Mouse (Mus musculus) adrenal gland, postnatal 14 days (tissue): ENCODE measurements at regions not wholly inside any gene's neighbourhood (a gene's known extent, or its start where the extent isn't known, plus 50 kb on each side); places are given as distances from the start of the nearest gene placed in this dataset.

Experiments
- DNase-seq: peaks from one replicate; pipeline ENCODE4 v3.0.0; 2021; ENCODE audit warnings: mixed read lengths

GRCm38 (mm10) chr15:18079644-18080043, 739.1 kb upstream of the Cdh10 start:
- DNase-seq, result no peak
